Mouse (Mus musculus) olfactory bulb, adult 2 months (tissue): Measurements from ENCODE around the gene Prss2.

ENCODE experiments used
- CTCF ChIP-seq: fragments of 200-500 bp; IDR thresholded peaks from 2 replicates; pipeline ENCODE4 v1.5.1; 2012; ENCODE audit warnings: low read depth, mild to moderate bottlenecking, low read length, moderate library complexity; ENCODE audit not compliant: insufficient read depth
- POLR2A ChIP-seq: fragments of 200-500 bp; IDR thresholded peaks from 2 replicates; pipeline ENCODE4 v1.6.1; 2012; ENCODE audit warnings: mild to moderate bottlenecking, low read depth, low read length, moderate library complexity; ENCODE audit not compliant: insufficient read depth

DNA sequence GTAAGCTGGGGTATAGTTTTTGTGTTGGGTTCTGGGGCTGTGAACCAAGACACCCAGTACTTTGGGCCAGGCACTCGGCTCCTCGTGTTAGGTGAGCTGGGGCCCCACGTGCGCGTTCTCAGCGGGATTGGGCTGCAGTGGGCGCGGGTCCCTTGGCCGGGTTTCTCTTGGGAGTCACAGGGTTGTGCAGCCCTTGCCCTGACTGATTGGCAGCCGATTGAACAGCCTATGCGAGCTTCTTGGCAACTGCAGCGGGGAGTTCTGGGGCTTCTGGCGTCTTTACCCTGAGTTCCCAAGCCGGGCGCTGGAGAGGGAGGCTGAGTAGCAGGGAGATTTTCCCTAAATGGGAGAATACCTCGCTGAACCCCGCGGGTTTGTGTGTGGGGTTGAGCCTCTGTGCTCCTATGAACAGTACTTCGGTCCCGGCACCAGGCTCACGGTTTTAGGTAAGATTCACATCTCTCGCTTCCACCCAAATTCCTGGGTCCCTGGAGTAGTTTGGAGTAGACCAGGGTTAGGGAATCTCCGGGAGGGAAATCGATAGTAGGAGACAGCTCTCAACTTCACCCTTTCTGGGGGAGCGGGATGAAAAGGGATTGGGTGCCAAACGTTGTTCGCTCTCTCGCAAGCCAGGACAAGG is 21.9 kb downstream of the Prss2 start:
- TF ChIP-seq CTCF (no peak), POLR2A (no peak)
